Mouse (Mus musculus) stomach, embryonic 16.5 days (tissue): Measurements from ENCODE around the gene Col8a2. TPM values are rescaled to one million over a fixed set of nuclear protein-coding genes. Genes with fewer than 3 reads are reported as not detected.

ENCODE experiments used
- ATAC-seq: fragments of 200-750 bp; cut with Nextera tagmentation; 2 replicates; pipeline ENCODE4 v1.8.0; 2017; ENCODE audit warnings: moderate number of reproducible peaks, moderate TSS enrichment; ENCODE audit not compliant: insufficient read depth, low FRiP score
- H3K27ac ChIP-seq: fragments of 300-500 bp; sonication (generic); 2 replicates; pipeline ENCODE4 v1.5.1; 2014; ENCODE audit warnings: low read length
- H3K27me3 ChIP-seq: fragments of 300-500 bp; sonication (generic); 2 replicates; pipeline ENCODE4 v1.6.1; 2014; ENCODE audit warnings: low read length, control low read depth, mixed read lengths; ENCODE audit not compliant: control insufficient read depth, insufficient read depth
- H3K36me3 ChIP-seq: fragments of 300-500 bp; sonication (generic); 2 replicates; pipeline ENCODE4 v1.6.1; 2014; ENCODE audit warnings: low read length; ENCODE audit not compliant: control insufficient read depth, insufficient read depth
- H3K4me1 ChIP-seq: fragments of 300-500 bp; sonication (generic); 2 replicates; pipeline ENCODE4 v1.6.1; 2014; ENCODE audit warnings: low read length, control low read depth, mixed read lengths; ENCODE audit not compliant: control insufficient read depth, insufficient read depth
- H3K4me2 ChIP-seq: fragments of 300-500 bp; sonication (generic); 2 replicates; pipeline ENCODE4 v1.6.1; 2014; ENCODE audit warnings: low read depth, low read length, mixed read lengths
- H3K4me3 ChIP-seq: fragments of 300-500 bp; sonication (generic); replicated peaks from 2 replicates; pipeline ENCODE4 v1.5.1; 2014; ENCODE audit warnings: mild to moderate bottlenecking, low read length
- H3K9ac ChIP-seq: fragments of 300-500 bp; sonication (generic); 2 replicates; pipeline ENCODE4 v1.6.1; 2014; ENCODE audit warnings: low read length
- H3K9me3 ChIP-seq: fragments of 300-500 bp; sonication (generic); replicated peaks from 2 replicates; pipeline ENCODE4 v1.6.1; 2016; ENCODE audit warnings: low read length, control low read depth; ENCODE audit not compliant: control insufficient read depth
- WGBS: fragments of 180-500 bp; shearing (Covaris S2); extraction: QIAGEN DNeasy Blood & Tissue Kit; methylation state at CpG from one replicate; pipeline ENCODE4 v1.1.7; 2014; 5-methylcytosine and 5-hydroxymethylcytosine counted together
- polyA plus RNA-seq: library from polyadenylated mRNA; unstranded; fragments of >200 nt; fragmentation: Nextera tagmentation; extraction: Ambion mirVana; gene quantifications from 2 replicates; pipeline ENCODE4 v1.2.1, GENCODE M21; 2015

Gene Col8a2
- polyA plus RNA-seq, 1 experiment from 2014 or later: 11.1 TPM

DNA sequence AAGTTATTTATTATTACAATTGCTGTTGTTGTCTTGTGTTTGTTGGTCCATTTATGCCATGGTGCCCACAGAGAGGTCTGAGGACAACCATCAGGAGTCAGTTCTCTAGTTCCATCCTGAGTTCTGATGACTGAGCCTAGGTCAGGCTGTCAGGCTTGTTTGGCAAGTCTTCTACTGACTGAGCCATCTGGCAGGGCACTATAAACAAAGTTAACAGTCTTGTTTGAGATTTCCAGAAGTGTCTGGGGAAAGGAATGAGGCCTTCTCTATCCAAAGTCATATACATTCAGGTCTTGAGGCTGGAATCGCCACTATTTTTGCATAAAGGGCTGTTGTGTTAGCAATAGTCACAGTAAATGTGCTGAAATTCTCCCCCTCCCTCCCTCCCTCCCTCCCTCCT is 45.2 kb downstream of the Col8a2 start:
- ATAC-seq: no peak
- H3K27ac ChIP-seq: no peak overlapping the region
- 48% methylated on average over 1 of the region's 1 CpGs for WGBS

DNA sequence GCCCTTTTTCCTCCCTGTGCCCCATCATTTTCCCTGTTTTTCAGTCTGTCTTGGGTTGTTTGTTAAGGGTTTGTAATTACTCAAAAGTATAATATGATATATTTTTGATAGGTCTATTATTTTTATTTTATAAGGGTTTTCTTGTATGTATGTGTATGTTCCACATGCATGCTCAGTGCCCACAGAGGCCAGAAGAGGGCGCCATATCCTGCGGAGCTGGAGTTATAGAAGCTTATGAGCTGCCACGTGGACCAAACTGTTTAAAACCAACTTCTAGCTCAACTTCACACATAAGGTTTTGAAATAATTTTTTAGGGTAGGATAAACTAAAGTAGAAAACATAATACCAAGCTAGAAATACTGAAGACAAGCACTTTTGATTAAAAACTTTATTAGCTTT is 45.8 kb downstream of the Col8a2 start:
- H3K27me3 ChIP-seq: no peaks in the 10 kb centered on the region
- no peak for ATAC-seq
- H3K36me3 ChIP-seq: no peaks in the 10 kb centered on the region
- H3K9ac ChIP-seq: no peak overlapping the region
- no peak overlapping the region for H3K4me3 ChIP-seq
- 50% methylated on average over 3 of the region's 3 CpGs for WGBS
- H3K9me3 ChIP-seq: no peaks in the 10 kb centered on the region
- H3K4me1 ChIP-seq: peaks cover 3% of the 10 kb centered on the region; the same call in 1 of the 2 replicates
- no peak overlapping the region for H3K4me2 ChIP-seq
- H3K27ac ChIP-seq: no peak overlapping the region

More for the DNA sequence above, 45.2 kb downstream of the Col8a2 start:
- Histone ChIP-seq H3K4me1 (peaks cover 3% of the 10 kb centered on the region; the same call in 1 of the 2 replicates), H3K9me3 (no peaks in the 10 kb centered on the region), H3K36me3 (no peaks in the 10 kb centered on the region), H3K4me2 (no peak overlapping the region), H3K9ac (no peak overlapping the region), H3K27me3 (no peaks in the 10 kb centered on the region), H3K4me3 (no peak overlapping the region)

DNA sequence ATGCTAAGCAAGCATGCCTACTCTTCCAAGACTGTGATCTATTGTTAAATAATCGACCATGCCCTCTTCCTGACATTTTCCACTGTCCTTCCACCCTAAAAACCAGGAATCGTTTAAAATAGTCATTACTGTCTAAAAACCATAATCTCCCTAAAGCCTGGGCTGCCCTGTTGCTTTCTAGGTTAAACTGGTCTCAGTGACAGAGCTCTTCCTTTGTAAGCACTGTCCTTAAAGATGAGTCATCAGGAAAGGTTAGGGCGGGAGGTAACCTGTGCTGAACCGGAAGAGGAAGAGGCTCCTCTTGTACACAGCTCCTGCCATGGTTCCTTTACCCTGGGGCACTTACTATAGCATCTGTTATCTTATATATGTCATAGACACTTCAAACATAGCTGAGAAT is 52.9 kb downstream of the Col8a2 start:
- Histone ChIP-seq H3K4me2 (no peak overlapping the region), H3K9me3 (no peaks in the 10 kb centered on the region), H3K27me3 (no peaks in the 10 kb centered on the region), H3K9ac (no peak overlapping the region), H3K27ac (no peak overlapping the region), H3K36me3 (no peaks in the 10 kb centered on the region), H3K4me3 (no peak overlapping the region), H3K4me1 (no peaks in the 10 kb centered on the region)
- 52% methylated on average over 4 of the region's 4 CpGs for WGBS
- ATAC-seq: no peak

DNA sequence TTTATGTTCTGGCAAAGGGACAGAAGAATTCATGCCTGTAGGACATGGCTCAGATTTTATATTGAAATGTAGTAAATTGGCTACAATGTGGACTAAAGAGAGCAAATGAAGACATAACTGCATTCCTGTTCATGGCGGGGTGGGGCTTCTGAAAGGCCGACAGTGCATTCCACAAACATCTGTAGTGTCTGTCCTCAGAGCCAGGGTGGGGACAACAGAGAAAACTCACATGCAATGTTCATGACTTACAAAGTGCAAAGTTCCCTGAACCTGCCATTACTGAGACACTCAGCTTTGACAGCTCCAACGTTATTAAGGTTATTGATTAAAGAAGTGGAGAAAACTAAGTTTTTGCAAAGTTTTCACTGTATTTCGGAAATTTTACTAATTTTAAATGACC is 56.9 kb downstream of the Col8a2 start:
- H3K27ac ChIP-seq: no peak overlapping the region
- ATAC-seq: no peak
- H3K9ac ChIP-seq: no peak overlapping the region
- H3K4me1 ChIP-seq: no peaks in the 10 kb centered on the region
- H3K9me3 ChIP-seq: no peaks in the 10 kb centered on the region
- H3K4me3 ChIP-seq: no peak overlapping the region
- H3K27me3 ChIP-seq: no peaks in the 10 kb centered on the region
- H3K4me2 ChIP-seq: no peak overlapping the region
- no peaks in the 10 kb centered on the region for H3K36me3 ChIP-seq
- whole genome bisulfite sequencing: 54% methylated on average over 4 of the region's 4 CpGs

DNA sequence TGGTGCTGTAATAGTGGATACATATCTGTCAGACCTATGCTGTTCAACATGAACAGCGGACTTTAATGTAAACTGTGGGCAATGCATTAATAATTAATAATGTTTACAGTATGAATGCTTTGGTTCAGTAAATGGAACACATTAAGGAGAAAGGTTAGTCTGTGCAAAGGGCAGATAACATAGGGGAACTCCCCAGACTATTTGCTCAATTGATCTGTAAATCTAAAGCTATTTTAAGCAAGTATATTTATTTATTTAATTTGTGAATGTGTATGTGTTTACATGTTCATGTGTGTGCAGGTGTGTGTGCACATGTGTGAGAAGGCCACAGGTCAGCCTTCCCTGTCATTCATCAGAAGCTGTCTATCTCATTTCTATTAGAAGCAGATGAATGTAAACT is 73.5 kb downstream of the Col8a2 start:
- 81% methylated on average over 1 of the region's 1 CpGs for WGBS
- Histone ChIP-seq H3K9ac (no peak overlapping the region), H3K4me3 (no peak overlapping the region), H3K36me3 (0 out of 2 replicates have a peak, but pooled peaks cover 14% of the 10 kb centered on the region), H3K9me3 (no peaks in the 10 kb centered on the region), H3K27ac (no peak overlapping the region), H3K27me3 (no peaks in the 10 kb centered on the region), H3K4me2 (no peak overlapping the region), H3K4me1 (no peaks in the 10 kb centered on the region)
- no peak for ATAC-seq

Other genes starting within 250 kb of the Col8a2 start
- 114 and 131 TPM in 2 replicates for gene Mrps15, start 239.9 kb upstream of the Col8a2 start, polyA plus RNA-seq
- gene Oscp1, start 228.2 kb upstream of the Col8a2 start, polyA plus RNA-seq: 10.1 and 12.5 TPM in 2 replicates
- gene Lsm10, start 190.2 kb upstream of the Col8a2 start, polyA plus RNA-seq: 49.4 and 52.4 TPM in 2 replicates
- 28.4 and 29.6 TPM in 2 replicates for gene Stk40, start 182.8 kb upstream of the Col8a2 start, polyA plus RNA-seq
- 46.4 and 49.7 TPM in 2 replicates for gene Eva1b, start 139.0 kb upstream of the Col8a2 start, polyA plus RNA-seq
- 7.3 and 8.6 TPM in 2 replicates for gene Sh3d21, start 123.3 kb upstream of the Col8a2 start, polyA plus RNA-seq
- gene Thrap3, start 84.0 kb upstream of the Col8a2 start, polyA plus RNA-seq: 164 and 176 TPM in 2 replicates
- gene Map7d1, start 30.4 kb upstream of the Col8a2 start, polyA plus RNA-seq: 14.4 and 20.0 TPM in 2 replicates
- gene Trappc3, start 24.5 kb upstream of the Col8a2 start, polyA plus RNA-seq: 97.2 and 103 TPM in 2 replicates
- 55.5 and 55.6 TPM in 2 replicates for gene Adprhl2, start 34.9 kb downstream of the Col8a2 start, polyA plus RNA-seq
- gene Tekt2, start 38.9 kb downstream of the Col8a2 start, polyA plus RNA-seq: 7.9 and 8.0 TPM in 2 replicates
- gene Ago3, start 142.8 kb downstream of the Col8a2 start, polyA plus RNA-seq: 16.4 and 16.8 TPM in 2 replicates
- gene Ago1, start 181.8 kb downstream of the Col8a2 start, polyA plus RNA-seq: 4.3 and 4.4 TPM in 2 replicates
- 1.4 and 1.9 TPM in 2 replicates for gene Ago4, start 246.7 kb downstream of the Col8a2 start, polyA plus RNA-seq